Comparison of ENCODE assay signal across 25 mouse cellular contexts in genomic region chr12:98619496-98619895, GRCm38 (mm10). TPM values are rescaled to one million over a fixed set of nuclear protein-coding genes. Genes with fewer than 3 reads are reported as not detected.
DNase-seq lines count a peak whose midpoint lies in the region; ATAC-seq and TF ChIP-seq lines count a peak whose summit lies in the region.
"Had no signal": no experiment of that assay in that cellular context is flagged by ENCODE, and none has a peak within 500 bp of the region (broad histone marks: within the 10 kb centered on the region; RNA-seq: fewer than 3 reads in every experiment).

No protein-coding gene starts in this region.

- intact Hi-C loops in left cerebral cortex, postnatal 4 days (cut with DNase I) = no loop called here

- peak; percentile 13 for DNase-seq in forebrain, embryonic 14.5 days (ENCODE audit: low spot score)
- DNase-seq in lung, postnatal 0 days (ENCODE audit: low spot score) = peak; percentile 36
- DNase-seq in lung, postnatal 4 days = no peak
- DNase-seq in fibroblast of lung, adult 2 months (ENCODE audit: low read depth) = peak; percentile 14
- DNase-seq in left cerebral cortex, postnatal 4 days = no peak
- DNase-seq in layer of hippocampus, postnatal 10 days (ENCODE audit: low spot score in 2 of 2) = no peak
- DNase-seq: cerebellum, adult 18-20 months; cerebellum, postnatal 14 days; gastrocnemius, adult 2 months; kidney, adult 8-10 months; kidney, postnatal 36 days; layer of hippocampus, adult 9-11 months; thymus, postnatal 36 days had no signal

- no peak overlapping the region for H3K4me3 ChIP-seq in forebrain, embryonic 14.5 days (ENCODE audit: low read depth, low read length)
- no peak overlapping the region for H3K4me3 ChIP-seq in forebrain, embryonic 12.5 days (replicated peaks)
- H3K4me3 ChIP-seq in lung, postnatal 0 days (ENCODE audit: low read depth, low read length) = no peak overlapping the region
- H3K4me3 ChIP-seq: embryonic facial prominence, embryonic 12.5 days; forebrain, embryonic 13.5 days; gastrocnemius, adult 2 months; hindbrain, embryonic 15.5 days; left cerebral cortex, adult 2 months; limb, embryonic 15.5 days; midbrain, embryonic 10.5 days had no signal

- no peak for TF ChIP-seq CTCF in lung, postnatal 0 days (IDR thresholded peaks at IDR 0.05)

- TF ChIP-seq EP300 in lung, postnatal 0 days (IDR thresholded peaks at IDR 0.05) = no peak

- no peaks in the 10 kb centered on the region for H3K27me3 ChIP-seq in forebrain, embryonic 14.5 days (replicated peaks; ENCODE audit: control insufficient read depth, insufficient read depth, low read length)
- H3K27me3 ChIP-seq in forebrain, embryonic 12.5 days = no peaks in the 10 kb centered on the region
- no peaks in the 10 kb centered on the region for H3K27me3 ChIP-seq in lung, postnatal 0 days (replicated peaks; ENCODE audit: insufficient read depth, low read length)
- H3K27me3 ChIP-seq: embryonic facial prominence, embryonic 12.5 days; forebrain, embryonic 13.5 days; hindbrain, embryonic 15.5 days; limb, embryonic 15.5 days had no signal

- H3K4me2 ChIP-seq in forebrain, embryonic 14.5 days (ENCODE audit: low read length) = no peak overlapping the region
- H3K4me2 ChIP-seq in forebrain, embryonic 12.5 days = no peak overlapping the region
- no peak overlapping the region for H3K4me2 ChIP-seq in lung, postnatal 0 days (replicated peaks; ENCODE audit: low read depth, low read length)
- H3K4me2 ChIP-seq: embryonic facial prominence, embryonic 12.5 days; forebrain, embryonic 13.5 days; hindbrain, embryonic 15.5 days; limb, embryonic 15.5 days had no signal

- no peak for ATAC-seq in forebrain, embryonic 14.5 days
- no peak for ATAC-seq in forebrain, embryonic 12.5 days (ENCODE audit: low FRiP score)
- ATAC-seq in lung, postnatal 0 days = no peak
- ATAC-seq: forebrain, embryonic 13.5 days had no signal

- no peaks in the 10 kb centered on the region for H3K36me3 ChIP-seq in forebrain, embryonic 14.5 days (ENCODE audit: control insufficient read depth, insufficient read depth, low read length)
- no peaks in the 10 kb centered on the region for H3K36me3 ChIP-seq in forebrain, embryonic 12.5 days (replicated peaks)
- H3K36me3 ChIP-seq in lung, postnatal 0 days (ENCODE audit: insufficient read depth, low read length) = no peaks in the 10 kb centered on the region
- H3K36me3 ChIP-seq: embryonic facial prominence, embryonic 12.5 days; hindbrain, embryonic 15.5 days; limb, embryonic 15.5 days; midbrain, embryonic 10.5 days had no signal

- 63% methylated on average over 2 of the region's 2 CpGs for WGBS in forebrain, embryonic 14.5 days
- WGBS in forebrain, embryonic 12.5 days = 60% methylated on average over 2 of the region's 2 CpGs
- WGBS in lung, postnatal 0 days = 50% methylated on average over 2 of the region's 2 CpGs

- no peak overlapping the region for H3K9ac ChIP-seq in forebrain, embryonic 14.5 days (ENCODE audit: low read length)
- no peak overlapping the region for H3K9ac ChIP-seq in forebrain, embryonic 12.5 days
- H3K9ac ChIP-seq in lung, postnatal 0 days (replicated peaks; ENCODE audit: low read depth) = no peak overlapping the region
- H3K9ac ChIP-seq: embryonic facial prominence, embryonic 12.5 days; forebrain, embryonic 13.5 days; hindbrain, embryonic 15.5 days; limb, embryonic 15.5 days had no signal

- H3K4me1 ChIP-seq in forebrain, embryonic 14.5 days (ENCODE audit: control insufficient read depth, insufficient read depth, low read length) = no peaks in the 10 kb centered on the region
- H3K4me1 ChIP-seq in forebrain, embryonic 12.5 days = peaks cover 6% of the 10 kb centered on the region; the same call in 1 of the 2 replicates
- no peaks in the 10 kb centered on the region for H3K4me1 ChIP-seq in lung, postnatal 0 days (ENCODE audit: insufficient read depth, low read depth, low read length)
- H3K4me1 ChIP-seq: embryonic facial prominence, embryonic 12.5 days; limb, embryonic 15.5 days; midbrain, embryonic 10.5 days had no signal

- H3K9me3 ChIP-seq in forebrain, embryonic 14.5 days (replicated peaks; ENCODE audit: control insufficient read depth, low read length) = no peaks in the 10 kb centered on the region
- no peaks in the 10 kb centered on the region for H3K9me3 ChIP-seq in forebrain, embryonic 12.5 days
- no peaks in the 10 kb centered on the region for H3K9me3 ChIP-seq in lung, postnatal 0 days (ENCODE audit: low read length)
- H3K9me3 ChIP-seq: embryonic facial prominence, embryonic 12.5 days; forebrain, embryonic 13.5 days; hindbrain, embryonic 15.5 days; limb, embryonic 15.5 days; midbrain, embryonic 10.5 days had no signal

- no peak overlapping the region for H3K27ac ChIP-seq in forebrain, embryonic 14.5 days (ENCODE audit: low read depth, low read length)
- no peak overlapping the region for H3K27ac ChIP-seq in forebrain, embryonic 12.5 days
- no peak overlapping the region for H3K27ac ChIP-seq in lung, postnatal 0 days (ENCODE audit: low read length)
- H3K27ac ChIP-seq: embryonic facial prominence, embryonic 12.5 days; forebrain, embryonic 13.5 days; gastrocnemius, adult 2 months; hindbrain, embryonic 15.5 days; left cerebral cortex, adult 2 months; limb, embryonic 15.5 days; midbrain, embryonic 10.5 days had no signal

RNA-seq across cellular contexts. Expression of gene Spata7, which starts 8.5 kb away (rescaled TPM):
- 24.5 and 28.3 TPM in 2 replicates for polyA plus RNA-seq in forebrain, embryonic 14.5 days (2014; fragmentation: Nextera tagmentation; extraction: Ambion mirVana)
- 24.8 and 25.8 TPM in 2 replicates for polyA plus RNA-seq in forebrain, embryonic 12.5 days (2016; fragmentation: Nextera tagmentation; extraction: Ambion mirVana)
- polyA plus RNA-seq in lung, postnatal 0 days (2015; fragmentation: Nextera tagmentation; extraction: Ambion mirVana) = 6.2 and 6.7 TPM in 2 replicates
- total RNA-seq in left cerebral cortex, postnatal 4 days (2021) = 10 to 100 TPM; 33.6 to 36.7 TPM
- total RNA-seq in layer of hippocampus, postnatal 10 days (2021) = 10 to 100 TPM; 31.0 to 34.2 TPM

RNA-seq across cellular contexts. Expression of gene Kcnk10, which starts 41.4 kb away (rescaled TPM):
- 39.5 and 58.9 TPM in 2 replicates for polyA plus RNA-seq in forebrain, embryonic 14.5 days (2014; fragmentation: Nextera tagmentation; extraction: Ambion mirVana)
- 47.6 and 53.8 TPM in 2 replicates for polyA plus RNA-seq in forebrain, embryonic 12.5 days (2016; fragmentation: Nextera tagmentation; extraction: Ambion mirVana)
- 0.05 and 0.06 TPM in 2 replicates for polyA plus RNA-seq in lung, postnatal 0 days (2015; fragmentation: Nextera tagmentation; extraction: Ambion mirVana)
- 10 to 100 TPM; 78.7 to 81.0 TPM for total RNA-seq in left cerebral cortex, postnatal 4 days (2021)
- 10 to 100 TPM; 49.7 to 49.9 TPM for total RNA-seq in layer of hippocampus, postnatal 10 days (2021)
- total RNA-seq: gastrocnemius, adult 2 months; hematopoietic stem cell, adult 5-6 weeks; MEL had no signal
- polyA plus RNA-seq: C2C12; heart, postnatal 0 days; liver, embryonic 16.5 days had no signal

Comparison
In these comparisons a context has a peak if more than half of its experiments do, and no peak if none do; other contexts are left out.
1. DNase-seq: peak in forebrain, embryonic 14.5 days (single experiment), lung, postnatal 0 days (single experiment) and fibroblast of lung, adult 2 months (single experiment); none in lung, postnatal 4 days (0 of 2), left cerebral cortex, postnatal 4 days (single experiment) and layer of hippocampus, postnatal 10 days (0 of 2).
2. RNA of gene Kcnk10, which starts 41.4 kb away (polyA plus RNA-seq): 47.6 to 53.8 TPM in forebrain, embryonic 12.5 days and 39.5 to 58.9 TPM in forebrain, embryonic 14.5 days; 0.05 to 0.06 TPM in lung, postnatal 0 days; every median in the first group is over 10 times any median in the second.